Mouse (Mus musculus): ENCODE data around the gene Upk3a. TPM values are rescaled to one million over a fixed set of nuclear protein-coding genes. Genes with fewer than 3 reads are reported as not detected.

Gene Upk3a
- total RNA-seq (2017): not detected in 3 replicates

DNA sequence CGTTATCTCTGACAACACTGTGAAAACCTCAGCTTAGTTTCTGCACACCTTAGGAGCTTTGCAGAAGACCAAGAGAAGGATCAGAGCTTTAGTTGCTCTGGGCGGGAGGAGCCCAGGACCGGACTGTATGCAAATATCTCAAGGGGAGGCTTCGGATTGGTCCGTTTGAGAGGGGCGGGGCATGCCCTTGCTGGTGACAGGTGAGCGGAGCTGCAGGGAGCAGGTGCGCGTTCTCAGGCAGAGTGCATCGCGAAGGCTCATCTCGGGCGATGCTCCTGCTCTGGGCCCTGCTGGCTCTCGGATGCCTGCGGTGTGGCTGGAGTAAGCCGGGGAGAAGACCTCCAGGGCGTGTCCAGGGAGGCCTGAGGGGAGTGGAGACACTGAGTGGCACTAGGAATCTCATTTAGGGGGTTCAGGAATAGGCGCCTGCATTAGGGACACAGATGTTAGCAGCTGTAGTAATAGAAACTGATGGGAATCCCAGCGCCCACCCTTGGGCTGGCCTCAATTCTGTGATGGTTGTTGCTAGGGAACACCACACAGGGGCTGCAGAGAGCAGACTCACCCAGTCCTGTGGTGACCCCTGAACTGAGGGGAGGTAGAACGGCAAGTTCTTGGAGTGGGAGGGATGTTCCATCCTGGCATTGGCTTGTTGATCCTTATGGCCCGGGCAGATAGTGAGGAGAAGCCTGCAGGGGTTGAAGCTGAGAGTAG lies at the start of gene Upk3a:
Upk3a (plus strand) TSS at position 191 of the 714 bp plus-strand sequence.
- ATAC-seq (replicated peaks; ENCODE audit: insufficient number of reproducible peaks, low FRiP score, low TSS enrichment, poor library complexity, severe bottlenecking): no peak

GRCm38 (mm10) chr15:84968534-84968933 lies 48.4 kb upstream of the Upk3a start:
- ATAC-seq (replicated peaks; ENCODE audit: insufficient number of reproducible peaks, low FRiP score, low TSS enrichment, poor library complexity, severe bottlenecking): no peak

DNA sequence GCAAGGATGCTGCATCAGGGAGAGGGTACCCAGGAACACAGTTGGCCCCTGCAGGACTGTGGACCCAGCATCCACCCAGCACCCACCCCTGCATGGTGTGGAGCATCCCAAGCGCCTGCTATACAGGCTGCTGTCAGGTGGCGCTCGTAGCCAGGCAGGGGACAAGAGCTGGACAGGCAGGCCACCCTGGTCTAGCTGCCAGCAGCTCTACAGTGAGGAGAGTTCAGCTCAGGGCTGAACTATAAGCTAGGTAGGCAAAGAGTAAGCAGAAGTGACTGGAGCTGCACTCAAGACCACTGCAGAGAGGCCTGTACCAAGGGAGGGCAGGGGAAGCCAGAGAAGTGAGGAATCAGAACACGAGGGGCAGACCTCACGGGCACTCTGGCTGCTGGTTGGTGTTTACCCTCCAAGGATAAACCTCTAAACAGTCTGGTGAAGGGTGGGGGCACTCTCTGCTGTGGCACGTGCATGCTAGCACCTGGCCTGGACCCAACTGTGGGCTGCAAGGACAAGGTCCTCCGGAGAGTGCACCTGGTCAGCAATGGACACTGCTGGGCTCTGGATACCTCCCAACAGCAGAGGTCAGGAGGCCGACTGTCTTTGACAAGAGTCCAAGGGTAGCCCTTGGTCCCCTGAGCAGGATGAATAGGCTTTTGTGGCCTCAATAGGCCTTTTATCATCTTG lies 43.9 kb upstream of the Upk3a start:
- ATAC-seq (replicated peaks; ENCODE audit: insufficient number of reproducible peaks, low FRiP score, low TSS enrichment, poor library complexity, severe bottlenecking): no peak

- ATAC-seq (replicated peaks; ENCODE audit: insufficient number of reproducible peaks, low FRiP score, low TSS enrichment, poor library complexity, severe bottlenecking): no peak
Measured at GRCm38 (mm10) chr15:84973544-84973871, 43.4 kb upstream of the Upk3a start.

DNA sequence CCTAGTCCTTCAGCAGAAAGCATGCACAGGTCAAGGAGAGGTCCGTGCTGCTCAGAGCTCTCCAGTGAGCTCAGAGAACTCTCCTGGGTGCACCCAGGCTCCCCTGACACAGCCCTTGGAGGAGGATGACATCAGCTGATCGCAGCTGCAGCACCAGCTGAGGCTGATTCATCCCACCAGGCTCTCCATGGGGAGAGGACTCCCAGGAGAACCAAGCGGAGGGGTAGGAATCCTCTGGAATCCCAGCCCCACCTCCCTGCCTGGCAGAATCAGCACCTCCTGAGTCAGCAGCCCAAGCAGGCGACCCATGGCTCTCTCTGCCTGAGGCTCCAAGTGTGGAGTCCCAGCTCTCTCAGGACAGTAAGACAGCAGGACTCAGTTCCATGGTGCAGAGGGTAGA lies 41.2 kb upstream of the Upk3a start:
- ATAC-seq (replicated peaks; ENCODE audit: insufficient number of reproducible peaks, low FRiP score, low TSS enrichment, poor library complexity, severe bottlenecking): no peak

- ATAC-seq (replicated peaks; ENCODE audit: insufficient number of reproducible peaks, low FRiP score, low TSS enrichment, poor library complexity, severe bottlenecking): no peak
Measured at GRCm38 (mm10) chr15:84981609-84982313, 35.2 kb upstream of the Upk3a start.

GRCm38 (mm10) chr15:84982888-84983287 lies 34.1 kb upstream of the Upk3a start:
- ATAC-seq (replicated peaks; ENCODE audit: insufficient number of reproducible peaks, low FRiP score, low TSS enrichment, poor library complexity, severe bottlenecking): no peak

DNA sequence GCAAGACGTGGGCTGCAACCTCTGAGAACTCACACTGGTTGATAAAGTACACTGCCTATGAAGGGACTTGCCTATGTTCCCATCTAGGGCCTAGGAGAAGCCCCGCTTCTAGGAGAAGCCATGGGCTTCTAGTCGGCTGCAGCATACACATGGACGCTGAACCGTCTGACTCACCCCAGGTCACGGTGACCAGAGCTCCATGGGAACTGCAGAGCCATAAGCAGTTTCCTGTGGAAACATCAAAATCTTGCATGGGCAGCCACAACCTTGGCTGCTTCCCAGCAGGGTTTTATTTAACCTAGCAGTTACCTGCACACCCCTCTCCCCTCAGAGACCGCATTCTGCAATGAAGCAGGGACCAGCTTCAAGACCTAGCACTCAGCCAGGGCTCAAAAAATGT lies 33.2 kb upstream of the Upk3a start:
- ATAC-seq (replicated peaks; ENCODE audit: insufficient number of reproducible peaks, low FRiP score, low TSS enrichment, poor library complexity, severe bottlenecking): no peak

DNA sequence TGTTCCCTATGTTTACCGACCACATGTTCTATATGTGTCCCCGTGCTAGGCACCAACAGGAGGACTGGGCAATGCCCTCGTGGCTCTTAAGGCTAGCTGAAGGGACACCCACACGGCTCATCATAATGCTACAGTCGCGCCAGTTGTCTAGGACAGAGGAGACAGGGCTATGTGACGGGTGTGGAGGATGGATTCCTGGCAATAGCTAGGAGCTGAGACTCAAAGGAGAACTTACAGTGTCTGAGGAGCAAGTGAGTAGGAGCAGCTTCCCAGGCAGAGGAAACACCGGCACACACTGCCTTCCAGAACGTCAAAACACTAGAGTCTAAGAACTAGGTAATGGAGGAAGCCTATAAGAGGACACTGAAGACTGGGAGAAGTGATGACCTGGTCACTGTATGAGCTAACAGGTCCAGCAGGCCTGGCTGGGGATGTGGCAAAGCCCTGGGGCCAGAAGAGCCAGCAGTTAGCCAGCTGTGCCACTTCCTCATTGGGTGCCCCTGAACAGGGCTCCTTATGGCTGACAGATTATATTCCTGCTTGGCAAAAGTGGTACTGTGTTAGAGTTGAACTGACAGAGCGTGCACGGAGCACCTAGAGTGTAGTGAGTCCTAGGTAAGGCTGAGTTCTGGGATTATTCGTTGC lies 31.3 kb upstream of the Upk3a start:
- ATAC-seq (replicated peaks; ENCODE audit: insufficient number of reproducible peaks, low FRiP score, low TSS enrichment, poor library complexity, severe bottlenecking): no peak

GRCm38 (mm10) chr15:84986171-84987019 lies 30.5 kb upstream of the Upk3a start:
- no peak for ATAC-seq (replicated peaks; ENCODE audit: insufficient number of reproducible peaks, low FRiP score, low TSS enrichment, poor library complexity, severe bottlenecking)

DNA sequence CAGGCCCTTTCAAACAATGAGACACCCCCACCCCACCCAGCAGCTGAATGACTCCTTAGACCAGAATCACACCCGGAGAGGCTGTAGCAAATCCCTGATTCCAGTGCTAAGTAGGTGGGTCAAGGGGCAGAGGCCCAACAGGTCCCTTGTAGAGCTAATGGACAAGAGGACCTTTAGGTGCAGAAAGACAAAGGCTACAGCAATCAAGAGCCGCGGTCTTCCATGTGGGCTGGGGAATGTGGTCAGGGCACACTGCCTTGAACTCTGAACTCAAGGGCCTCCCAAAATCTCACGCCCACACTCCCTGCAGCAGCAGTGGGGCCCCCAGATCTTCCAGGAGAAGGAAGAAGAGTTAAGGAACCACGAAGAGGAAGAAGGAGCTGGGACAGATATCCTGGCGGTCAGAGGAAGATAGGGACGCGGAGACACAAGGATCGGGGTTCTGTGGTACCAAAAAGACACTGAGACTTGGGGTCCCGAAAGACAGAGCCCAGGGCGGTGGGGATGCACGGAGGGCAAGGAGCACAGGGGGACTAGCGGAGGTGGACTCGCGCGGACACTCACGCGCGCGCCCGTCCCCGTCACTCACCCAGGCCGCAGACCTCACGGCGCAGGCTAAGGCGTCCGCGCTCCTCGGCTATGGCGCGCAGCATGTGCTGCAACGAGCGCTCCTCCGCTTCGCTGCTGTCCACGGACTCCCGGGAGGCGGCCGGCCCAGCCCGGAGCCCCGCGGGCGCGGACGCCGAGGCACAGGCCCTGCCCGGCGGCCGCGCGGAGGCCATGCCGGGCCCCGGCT lies 29.7 kb upstream of the Upk3a start:
- ATAC-seq (replicated peaks; ENCODE audit: insufficient number of reproducible peaks, low FRiP score, low TSS enrichment, poor library complexity, severe bottlenecking): no peak

DNA sequence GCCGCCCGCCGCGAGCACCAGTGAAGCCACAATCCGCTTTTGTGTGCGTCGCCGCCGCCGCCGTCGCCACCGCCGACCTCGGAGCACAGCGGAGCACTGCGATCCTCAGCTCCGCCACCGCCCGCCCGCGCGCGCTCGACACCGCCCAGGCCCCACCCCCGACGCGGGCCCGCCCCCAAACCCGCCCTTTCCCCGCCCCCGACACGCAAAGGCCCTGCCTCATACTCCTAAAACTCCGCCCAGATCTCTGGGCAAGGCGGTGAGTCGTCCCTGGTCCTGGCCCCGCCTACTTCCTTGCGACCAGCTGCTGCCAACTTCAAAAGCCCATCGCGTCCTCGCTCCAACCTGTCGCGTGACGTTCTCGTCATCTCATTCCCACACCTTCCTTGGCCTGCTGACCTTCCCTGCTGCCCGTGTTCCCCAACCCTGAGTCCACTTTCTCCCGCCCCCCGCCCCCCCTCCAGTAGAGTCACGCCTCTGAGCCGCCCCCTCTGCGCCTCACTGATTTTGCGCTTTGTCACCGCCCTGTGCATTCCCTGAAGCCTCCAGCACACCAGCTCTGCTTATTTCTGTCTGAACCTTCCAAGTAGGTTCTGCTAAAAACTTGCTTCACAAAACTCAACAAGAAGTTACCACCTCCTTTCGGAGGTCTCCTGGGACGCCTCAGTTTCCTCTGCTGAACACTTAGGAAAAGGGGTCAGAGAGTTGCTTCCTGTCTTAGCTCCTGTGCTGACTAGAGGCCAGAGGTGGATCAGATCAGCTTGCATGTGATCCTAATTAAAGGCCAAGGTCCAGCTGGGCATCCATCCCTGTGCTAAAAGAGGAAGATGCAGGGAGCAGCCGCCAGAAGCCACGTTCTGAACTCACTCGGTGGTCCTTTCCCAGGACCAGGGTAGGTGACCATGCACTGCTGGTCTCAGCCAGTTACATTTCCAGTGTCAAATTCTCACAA lies 28.8 kb upstream of the Upk3a start, which contains the start of gene 5031439G07Rik:
5031439G07Rik (minus strand) TSS at position 678 of the 952 bp plus-strand sequence.
- ATAC-seq (replicated peaks; ENCODE audit: insufficient number of reproducible peaks, low FRiP score, low TSS enrichment, poor library complexity, severe bottlenecking): peak; percentile 91

DNA sequence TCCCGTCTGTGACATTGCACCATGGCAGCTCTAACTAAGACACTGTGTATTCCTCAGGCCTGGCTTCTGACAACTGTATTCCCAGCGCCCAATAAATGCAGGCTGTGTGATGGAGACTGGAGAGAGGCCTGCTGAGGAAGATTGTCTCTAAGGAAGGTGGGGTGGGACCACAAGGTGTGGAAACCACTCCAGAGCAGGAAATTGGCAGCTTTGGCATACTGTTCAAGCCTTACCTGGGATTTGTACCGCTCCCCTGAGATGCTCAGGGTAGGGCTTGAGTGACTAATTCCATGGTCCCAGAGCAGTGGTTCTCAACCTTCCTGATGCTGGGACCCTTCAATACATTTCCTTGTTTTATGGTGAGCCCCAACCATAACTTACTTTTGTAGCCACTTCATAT lies 27.8 kb upstream of the Upk3a start:
- no peak for ATAC-seq (replicated peaks; ENCODE audit: insufficient number of reproducible peaks, low FRiP score, low TSS enrichment, poor library complexity, severe bottlenecking)

GRCm38 (mm10) chr15:84989771-84990170 lies 27.2 kb upstream of the Upk3a start:
- no peak for ATAC-seq (replicated peaks; ENCODE audit: insufficient number of reproducible peaks, low FRiP score, low TSS enrichment, poor library complexity, severe bottlenecking)

DNA sequence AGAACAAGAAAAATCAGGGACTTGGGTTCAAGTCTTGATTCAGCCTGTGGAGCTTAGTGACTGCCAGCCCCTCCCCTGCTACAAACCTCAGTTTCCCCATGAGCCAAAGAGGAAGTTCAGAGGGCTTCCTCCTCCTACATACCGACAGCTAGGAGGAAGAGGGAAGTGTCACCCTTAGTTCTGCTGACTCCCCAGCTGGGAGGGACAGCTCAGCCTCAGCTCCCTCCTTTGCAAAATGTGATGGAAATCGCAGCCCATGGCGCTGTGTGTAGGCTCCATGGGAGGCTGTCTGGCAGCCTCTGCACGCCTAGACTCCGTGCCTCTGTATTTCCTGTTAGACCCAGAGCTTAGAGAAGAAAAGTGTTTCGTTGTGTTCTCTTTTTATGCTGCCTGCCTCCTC lies 22.4 kb upstream of the Upk3a start:
- peak; percentile 78 for ATAC-seq (replicated peaks; ENCODE audit: insufficient number of reproducible peaks, low FRiP score, low TSS enrichment, poor library complexity, severe bottlenecking)

- peak; percentile 73 for ATAC-seq (replicated peaks; ENCODE audit: insufficient number of reproducible peaks, low FRiP score, low TSS enrichment, poor library complexity, severe bottlenecking)
Measured at GRCm38 (mm10) chr15:84995041-84995440, 21.9 kb upstream of the Upk3a start.

- peak; percentile 24 for ATAC-seq (replicated peaks; ENCODE audit: insufficient number of reproducible peaks, low FRiP score, low TSS enrichment, poor library complexity, severe bottlenecking)
Measured at GRCm38 (mm10) chr15:84995967-84996366, 21.0 kb upstream of the Upk3a start.

All from monocyte, adult 5-6 weeks (primary cell).